Mouse (Mus musculus) adrenal gland, adult (tissue): ENCODE measurements around the gene Aldh2.
"Not testable (repeated sequence)": the region's sequence is repeated elsewhere in the genome, so short reads cannot be mapped to it uniquely, and the experiment has no call there.

Experiments used
- DNase-seq, 2 experiments: peaks; one replicate each; pipeline ENCODE4 v3.0.0; 2022 to 2023; ENCODE audit warnings: low spot score in 1 of 2; ENCODE audit not compliant: inconsistent age in 2 of 2

The Aldh2 gene

GRCm38 (mm10) chr5:121562436-121562835 is 31.2 kb downstream of the Aldh2 start:
- no peak for DNase-seq

GRCm38 (mm10) chr5:121549196-121549595 is 44.4 kb downstream of the Aldh2 start:
- no peak for DNase-seq

GRCm38 (mm10) chr5:121547084-121547483 is 46.5 kb downstream of the Aldh2 start:
- DNase-seq = no peak

DNA sequence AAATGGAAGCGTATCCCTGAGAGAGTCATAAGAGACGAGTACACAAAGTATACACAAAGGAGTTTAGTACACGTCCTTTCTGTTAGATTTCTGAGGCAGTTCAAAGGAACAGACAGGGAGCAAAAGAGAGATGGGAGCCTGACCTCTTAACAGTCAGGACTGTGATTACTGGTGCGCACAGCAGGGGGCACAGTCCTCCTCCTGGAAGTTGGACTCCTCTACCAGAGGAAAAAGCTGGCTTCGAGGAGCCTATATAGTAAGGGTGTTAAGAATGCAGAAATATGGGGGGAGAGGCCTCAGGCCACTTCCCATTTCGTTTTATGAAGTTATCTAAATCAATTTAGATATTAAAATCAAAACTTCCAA is 47.1 kb downstream of the Aldh2 start:
- DNase-seq = peak; percentile 61 to 80

- DNase-seq = peak; percentile 97 to 99
These were observed 47.7 kb downstream of the Aldh2 start, which contains the start of gene Mapkapk5 for GRCm38 (mm10) chr5:121545793-121546529. TSS of gene Mapkapk5 (minus strand) at chr5:121545905.

DNA sequence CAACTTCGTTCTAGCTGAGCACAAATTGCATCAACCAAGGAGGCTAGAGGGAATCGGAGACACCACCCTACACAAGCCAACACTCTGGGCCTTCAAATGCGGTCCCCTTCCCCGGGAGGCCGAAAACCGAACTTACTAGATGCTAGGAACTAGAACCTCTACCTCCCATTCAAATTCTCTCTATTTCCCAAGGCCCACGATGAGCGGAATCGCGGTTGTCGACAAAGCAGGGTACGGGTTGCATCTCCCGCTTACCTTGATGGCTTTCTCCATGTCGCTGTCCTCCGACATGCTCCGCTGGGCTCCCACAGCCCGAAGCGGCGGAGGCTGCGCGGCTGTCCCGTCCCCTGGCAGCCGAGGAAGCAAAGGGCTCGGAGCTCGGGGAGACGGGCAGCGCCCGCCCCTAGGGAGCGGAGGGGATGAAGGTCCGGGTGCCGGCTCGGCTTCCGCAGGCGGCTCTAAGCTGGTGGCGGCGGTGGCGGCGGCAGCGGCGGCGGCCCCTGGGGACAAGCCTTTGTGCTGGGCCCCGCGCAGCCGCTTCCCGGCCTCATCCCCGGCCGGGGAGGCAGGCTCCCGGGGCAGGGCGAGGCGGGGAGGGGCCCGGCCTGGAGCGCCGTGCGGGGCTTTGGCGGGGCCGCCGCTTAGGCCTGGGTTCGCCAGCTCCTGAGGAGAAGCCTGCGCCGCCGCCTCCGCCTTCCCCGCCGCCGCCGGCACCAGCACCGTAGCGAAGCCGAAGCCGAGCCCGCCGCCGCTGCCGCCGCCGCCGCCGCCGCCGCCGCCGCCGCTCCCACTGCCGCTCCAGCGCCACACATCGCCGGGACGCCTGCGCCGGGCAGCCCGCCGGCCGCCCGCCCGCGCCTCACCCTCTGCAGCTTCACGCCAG is 48.5 kb downstream of the Aldh2 start, which contains the start of the genes Adam1a and Gm42878:
TSS of gene Adam1a (minus strand) at position 573 of the 883 bp plus-strand sequence.
TSS of gene Gm42878 (minus strand) at position 573 of the 883 bp plus-strand sequence.
- DNase-seq = peak in 1 of 2 experiments; percentile 82

- no peak for DNase-seq
These were observed 50.3 kb downstream of the Aldh2 start for GRCm38 (mm10) chr5:121543370-121543769.

- no peak for DNase-seq
These were observed 52.4 kb downstream of the Aldh2 start for GRCm38 (mm10) chr5:121541235-121541634.

- no peak for DNase-seq
These were observed 53.6 kb downstream of the Aldh2 start for GRCm38 (mm10) chr5:121540066-121540465.

GRCm38 (mm10) chr5:121537588-121537987 is 56.0 kb downstream of the Aldh2 start:
- no peak for DNase-seq

DNA sequence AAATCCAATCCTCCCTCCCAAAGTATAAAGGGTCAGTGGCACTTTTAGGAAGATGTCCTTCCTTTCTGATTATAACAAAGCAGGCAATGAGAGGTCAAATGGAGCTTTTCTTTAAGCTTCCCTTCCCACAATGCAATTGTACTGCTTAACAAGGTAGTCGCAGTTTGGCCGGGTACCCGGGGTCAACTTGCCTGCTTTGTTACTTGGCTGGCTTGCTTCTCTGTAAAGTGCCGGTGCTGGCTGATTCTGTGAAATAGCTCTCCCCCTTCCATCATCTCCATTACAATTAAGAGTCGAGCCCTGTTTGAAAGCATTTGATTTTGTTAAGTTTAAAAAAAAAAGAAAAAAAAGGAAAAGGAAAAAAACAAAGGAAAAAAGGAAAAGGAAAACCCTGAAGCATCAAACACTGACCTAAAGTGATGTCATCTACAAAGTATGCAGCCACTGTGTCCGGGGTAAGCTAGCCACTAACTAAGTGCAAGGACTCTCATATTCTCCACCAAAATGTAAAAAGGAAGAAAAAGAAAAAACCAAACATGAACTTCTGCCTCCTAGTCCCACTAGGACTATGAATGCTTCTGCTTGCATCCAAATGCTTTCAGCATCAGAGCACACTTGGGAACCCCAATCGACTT is 56.6 kb downstream of the Aldh2 start:
- DNase-seq = no peak

DNA sequence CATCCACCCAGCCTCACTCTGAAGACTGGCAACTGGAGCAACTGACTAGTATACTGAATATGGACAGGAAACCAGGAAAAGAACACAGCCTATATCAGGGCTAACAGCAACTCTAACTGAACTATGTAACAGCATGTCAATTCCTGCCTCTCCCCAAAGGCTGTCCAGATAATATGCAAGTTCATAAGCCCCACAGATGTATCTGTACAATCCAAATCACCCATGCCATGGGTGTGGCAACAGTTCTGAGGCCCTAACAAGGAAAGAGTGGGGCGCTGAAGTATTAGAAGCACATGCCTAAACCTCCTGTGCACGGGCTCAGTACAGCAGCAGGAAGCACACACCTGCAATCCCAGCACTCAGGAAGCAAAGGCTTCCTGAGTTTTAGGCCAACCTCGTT is 58.5 kb downstream of the Aldh2 start:
- no peak for DNase-seq

- no peak for DNase-seq
These were observed 59.1 kb downstream of the Aldh2 start for GRCm38 (mm10) chr5:121534521-121534920.

GRCm38 (mm10) chr5:121526961-121527360 is 66.7 kb downstream of the Aldh2 start:
- DNase-seq = peak in 1 of 2 experiments; percentile 64

- peak; percentile 39 to 82 for DNase-seq
These were observed 67.1 kb downstream of the Aldh2 start for GRCm38 (mm10) chr5:121526526-121526925.

GRCm38 (mm10) chr5:121525774-121526450 is 67.7 kb downstream of the Aldh2 start:
- DNase-seq = no peak

DNA sequence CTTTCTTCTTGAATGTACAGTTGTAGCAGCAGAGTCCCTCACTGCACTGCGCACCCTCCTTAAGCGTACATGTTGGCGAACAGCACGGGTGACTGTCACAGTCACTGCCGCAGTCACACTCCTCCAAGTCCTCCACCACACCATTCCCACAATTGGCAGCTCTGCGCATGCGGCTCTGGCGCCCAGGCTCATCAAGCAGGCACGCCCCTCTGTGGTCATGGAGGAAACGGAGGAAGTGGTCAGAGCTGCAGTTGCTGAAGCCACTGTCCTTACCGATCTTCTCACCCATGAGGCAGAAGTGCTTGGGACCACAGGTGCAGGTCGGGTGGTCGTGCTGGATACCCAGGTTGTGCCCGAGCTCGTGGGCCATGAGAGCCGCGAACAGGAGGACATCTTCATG is 73.9 kb downstream of the Aldh2 start:
- DNase-seq = not testable (repeated sequence)

GRCm38 (mm10) chr5:121518983-121519382 is 74.6 kb downstream of the Aldh2 start:
- DNase-seq = no peak
